Mouse (Mus musculus) hindlimb bud, embryonic 11.5 days (tissue): Measurements from ENCODE around the gene Vwf.

Source experiments
- DNase-seq: peaks from one replicate; pipeline ENCODE4 v3.0.0-alpha.2; 2012; ENCODE audit warnings: low read depth, low spot score; ENCODE audit errors: extremely low spot score

Vwf gene

GRCm38 (mm10) chr6:125729471-125729870 lies 182.9 kb downstream of the Vwf start:
- DNase-seq = no peak

- DNase-seq = no peak
Observed at GRCm38 (mm10) chr6:125729986-125730535, 183.5 kb downstream of the Vwf start.
